Mouse (Mus musculus) midbrain, embryonic 11.5 days (tissue): ENCODE results near the gene Grk3. TPM values are rescaled to one million over a fixed set of nuclear protein-coding genes. Genes with fewer than 3 reads are reported as not detected.

Experiments used
- ATAC-seq: fragments of 200-750 bp; cut with Nextera tagmentation; 2 replicates; pipeline ENCODE4 v1.8.0; 2017; ENCODE audit warnings: moderate TSS enrichment, moderate library complexity; ENCODE audit not compliant: low FRiP score
- DNase-seq: peaks from one replicate; pipeline ENCODE4 v3.0.0; 2015; ENCODE audit warnings: low spot score; ENCODE audit errors: missing footprints
- H3K27ac ChIP-seq: fragments of 300-500 bp; sonication (generic); 2 replicates; pipeline ENCODE4 v1.5.1; 2014; ENCODE audit warnings: low read depth, low read length
- H3K27me3 ChIP-seq: fragments of 300-500 bp; sonication (generic); 2 replicates; pipeline ENCODE4 v1.6.1; 2014; ENCODE audit warnings: mild to moderate bottlenecking, low read length, moderate library complexity, mixed read lengths; ENCODE audit not compliant: control insufficient read depth, insufficient read depth
- H3K36me3 ChIP-seq: fragments of 300-500 bp; sonication (generic); 2 replicates; pipeline ENCODE4 v1.6.1; 2014; ENCODE audit warnings: mild to moderate bottlenecking, low read length, moderate library complexity, mixed read lengths; ENCODE audit not compliant: control insufficient read depth, insufficient read depth
- H3K4me1 ChIP-seq: fragments of 300-500 bp; sonication (generic); 2 replicates; pipeline ENCODE4 v1.6.1; 2014; ENCODE audit warnings: low read length; ENCODE audit not compliant: control insufficient read depth, insufficient read depth
- H3K4me2 ChIP-seq: fragments of 300-500 bp; sonication (generic); 2 replicates; pipeline ENCODE4 v1.6.1; 2014; ENCODE audit warnings: mild to moderate bottlenecking, moderate library complexity
- H3K4me3 ChIP-seq: fragments of 300-500 bp; sonication (generic); 2 replicates; pipeline ENCODE4 v1.5.1; 2014; ENCODE audit warnings: low read depth, low read length
- H3K9ac ChIP-seq: fragments of 300-500 bp; sonication (generic); 2 replicates; pipeline ENCODE4 v1.6.1; 2014; ENCODE audit warnings: low read length
- H3K9me3 ChIP-seq: fragments of 300-500 bp; sonication (generic); 2 replicates; pipeline ENCODE4 v1.6.1; 2016; ENCODE audit warnings: low read length; ENCODE audit not compliant: control insufficient read depth
- WGBS: fragments of 180-500 bp; shearing (Covaris S2); extraction: QIAGEN DNeasy Blood & Tissue Kit; methylation state at CpG from one replicate; pipeline ENCODE4 v1.1.7; 2014; 5-methylcytosine and 5-hydroxymethylcytosine counted together
- polyA plus RNA-seq: library from polyadenylated mRNA; unstranded; fragments of >200 nt; fragmentation: Nextera tagmentation; extraction: Ambion mirVana; gene quantifications from 2 replicates; pipeline ENCODE4 v1.2.1, GENCODE M21; 2014

Gene Grk3
- polyA plus RNA-seq, 1 experiment from 2014 or later: 4.6 TPM

DNA sequence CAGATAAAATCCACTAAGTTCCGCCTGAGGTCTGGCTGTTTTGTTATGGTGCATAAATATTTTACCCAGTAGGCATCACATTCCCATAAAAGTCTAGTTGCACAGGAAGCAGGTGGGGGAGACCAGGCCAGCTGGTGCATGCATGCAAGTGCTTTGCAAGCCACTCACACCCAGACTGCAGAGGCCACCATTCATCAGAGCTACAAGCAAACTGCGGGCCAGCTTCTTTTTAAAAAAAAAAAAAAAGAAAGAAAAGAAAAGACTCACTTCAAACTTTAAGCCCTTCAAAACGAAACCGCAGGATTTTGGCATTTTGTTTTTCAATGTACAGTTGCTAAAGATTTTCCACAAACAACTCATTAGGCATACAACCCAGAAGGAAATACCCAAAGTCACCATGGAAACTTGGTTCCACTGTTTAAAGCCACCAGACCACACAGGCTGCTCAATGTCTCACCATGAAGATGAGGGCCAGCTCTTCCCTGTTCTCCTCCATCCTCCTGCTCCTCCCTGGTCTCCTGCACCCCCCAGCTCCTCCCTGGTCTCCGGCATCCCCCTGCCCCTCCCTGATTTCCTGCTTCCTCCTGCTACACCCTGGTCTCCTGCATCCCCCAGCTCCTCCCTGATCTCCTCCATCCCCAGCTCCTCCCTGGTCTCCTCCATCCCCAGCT, 17.9 kb downstream of the Grk3 start:
- Histone ChIP-seq H3K4me3 (no peak overlapping the region), H3K36me3 (no peaks in the 10 kb centered on the region), H3K27ac (no peak overlapping the region), H3K4me1 (peaks cover 3% of the 10 kb centered on the region; the same call in 1 of the 2 replicates), H3K9ac (no peak overlapping the region), H3K4me2 (no peak overlapping the region), H3K27me3 (no peaks in the 10 kb centered on the region), H3K9me3 (no peaks in the 10 kb centered on the region)
- no peak for ATAC-seq
- DNase-seq: no peak
- WGBS: 54% methylated on average over 5 of the region's 5 CpGs

DNA sequence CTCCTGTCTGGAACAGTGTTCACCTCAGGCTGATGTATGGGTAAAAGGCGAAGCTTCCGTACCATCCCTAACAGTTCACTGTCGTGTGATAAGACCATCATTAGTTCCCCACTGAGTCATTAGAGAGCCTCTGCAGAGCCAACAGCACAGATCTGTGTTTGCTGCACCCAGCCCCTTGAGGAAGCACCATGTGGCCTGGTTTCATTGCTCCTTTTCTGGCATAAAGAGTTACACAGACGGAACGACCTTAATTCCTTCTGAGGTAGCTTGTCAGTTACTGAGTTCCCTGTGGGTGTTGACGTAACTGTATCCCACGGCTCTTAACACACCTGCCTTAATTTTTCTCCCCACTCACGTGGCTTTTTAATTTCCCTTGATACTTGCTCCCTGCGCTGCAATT, 24.3 kb downstream of the Grk3 start:
- H3K4me3 ChIP-seq: no peak overlapping the region
- no peak overlapping the region for H3K4me2 ChIP-seq
- no peaks in the 10 kb centered on the region for H3K27me3 ChIP-seq
- H3K9ac ChIP-seq: no peak overlapping the region
- no peak for ATAC-seq
- no peaks in the 10 kb centered on the region for H3K4me1 ChIP-seq
- no peak overlapping the region for H3K27ac ChIP-seq
- no peak for DNase-seq
- WGBS: 86% methylated on average over 9 of the region's 9 CpGs
- no peaks in the 10 kb centered on the region for H3K36me3 ChIP-seq
- no peaks in the 10 kb centered on the region for H3K9me3 ChIP-seq

DNA sequence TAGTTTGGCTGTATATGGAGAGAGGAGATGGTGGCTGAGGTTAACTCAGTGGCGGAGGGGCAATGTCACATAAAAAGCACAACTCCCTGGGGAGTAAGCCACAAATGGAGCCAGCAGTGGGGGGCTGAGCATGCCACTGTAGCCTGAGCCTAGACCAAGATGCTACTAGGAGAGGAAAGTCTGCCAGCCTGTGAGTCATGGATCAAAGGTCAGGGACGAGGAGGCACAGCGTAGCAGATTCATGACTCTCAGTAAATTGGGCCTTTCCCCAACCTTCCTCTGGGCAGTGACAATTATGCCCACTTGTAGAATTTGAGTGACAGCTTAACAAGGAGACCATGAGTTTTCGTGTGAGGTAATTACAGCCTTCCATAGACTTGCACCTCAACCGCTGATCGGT, 33.7 kb downstream of the Grk3 start:
- DNase-seq: no peak
- 40% methylated on average over 6 of the region's 6 CpGs for WGBS
- Histone ChIP-seq H3K4me1 (peaks cover 8% of the 10 kb centered on the region), H3K4me3 (no peak overlapping the region), H3K4me2 (no peak overlapping the region), H3K27me3 (no peaks in the 10 kb centered on the region), H3K36me3 (no peaks in the 10 kb centered on the region), H3K9ac (no peak overlapping the region), H3K9me3 (no peaks in the 10 kb centered on the region), H3K27ac (no peak overlapping the region)
- ATAC-seq: no peak

- H3K36me3 ChIP-seq: no peaks in the 10 kb centered on the region
- no peak overlapping the region for H3K4me3 ChIP-seq
- 87% methylated on average over 7 of the region's 7 CpGs for WGBS
- peaks cover 8% of the 10 kb centered on the region for H3K4me1 ChIP-seq
- no peak overlapping the region for H3K4me2 ChIP-seq
- no peak for ATAC-seq
- no peak overlapping the region for H3K27ac ChIP-seq
- no peak for DNase-seq
- no peaks in the 10 kb centered on the region for H3K9me3 ChIP-seq
- no peak overlapping the region for H3K9ac ChIP-seq
- H3K27me3 ChIP-seq: no peaks in the 10 kb centered on the region
These were observed 35.9 kb downstream of the Grk3 start for GRCm38 (mm10) chr5:112979710-112980109.

- Histone ChIP-seq H3K27ac (no peak overlapping the region), H3K9ac (no peak overlapping the region), H3K9me3 (no peaks in the 10 kb centered on the region), H3K36me3 (no peaks in the 10 kb centered on the region), H3K4me3 (no peak overlapping the region), H3K4me1 (peaks cover 8% of the 10 kb centered on the region), H3K4me2 (no peak overlapping the region), H3K27me3 (no peaks in the 10 kb centered on the region)
- no peak for ATAC-seq
- 91% methylated on average over 9 of the region's 9 CpGs for WGBS
- no peak for DNase-seq
These were observed 36.4 kb downstream of the Grk3 start for GRCm38 (mm10) chr5:112979195-112979594.

GRCm38 (mm10) chr5:112977089-112977488, 38.5 kb downstream of the Grk3 start:
- Histone ChIP-seq H3K4me2 (no peak overlapping the region), H3K9ac (no peak overlapping the region), H3K27me3 (no peaks in the 10 kb centered on the region), H3K4me1 (peaks cover 4% of the 10 kb centered on the region), H3K36me3 (no peaks in the 10 kb centered on the region; the same call in 1 of the 2 replicates), H3K4me3 (no peak overlapping the region), H3K9me3 (no peaks in the 10 kb centered on the region), H3K27ac (no peak overlapping the region)
- ATAC-seq: no peak
- DNase-seq: no peak
- WGBS: 85% methylated on average over 5 of the region's 5 CpGs

DNA sequence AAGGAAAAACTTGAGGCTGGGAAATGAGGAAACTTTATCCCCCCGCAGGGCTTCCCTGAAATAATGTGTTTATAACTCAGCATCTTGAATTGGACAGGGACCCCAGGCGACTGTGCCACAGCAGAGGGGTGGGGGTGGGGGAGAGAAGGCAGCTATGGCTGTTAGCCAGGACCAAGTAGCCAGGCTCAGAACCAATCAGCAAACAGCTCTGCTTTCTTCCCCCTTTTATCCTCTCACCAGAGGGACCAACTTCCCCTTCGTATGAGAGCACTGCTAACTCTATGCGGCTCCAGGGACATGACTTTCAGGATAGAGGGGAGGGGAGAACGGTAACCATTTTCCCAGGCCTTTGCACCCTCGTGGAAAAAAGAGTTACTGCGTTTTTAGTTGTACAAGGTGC, 42.0 kb downstream of the Grk3 start:
- 61% methylated on average over 7 of the region's 7 CpGs for WGBS
- no peak for DNase-seq
- Histone ChIP-seq H3K4me2 (no peak overlapping the region), H3K4me1 (no peaks in the 10 kb centered on the region), H3K27me3 (no peaks in the 10 kb centered on the region), H3K36me3 (no peaks in the 10 kb centered on the region; the same call in 1 of the 2 replicates), H3K9ac (no peak overlapping the region), H3K9me3 (no peaks in the 10 kb centered on the region), H3K4me3 (no peak overlapping the region), H3K27ac (no peak overlapping the region)
- no peak for ATAC-seq

- Histone ChIP-seq H3K36me3 (no peaks in the 10 kb centered on the region; the same call in 1 of the 2 replicates), H3K9me3 (no peaks in the 10 kb centered on the region), H3K27me3 (no peaks in the 10 kb centered on the region), H3K9ac (no peak overlapping the region), H3K27ac (no peak overlapping the region), H3K4me2 (no peak overlapping the region), H3K4me1 (no peaks in the 10 kb centered on the region), H3K4me3 (no peak overlapping the region)
- ATAC-seq (no peak), DNase-seq (no peak)
- WGBS: 85% methylated on average over 12 of the region's 12 CpGs
These were observed 43.3 kb downstream of the Grk3 start for GRCm38 (mm10) chr5:112972297-112972696.

DNA sequence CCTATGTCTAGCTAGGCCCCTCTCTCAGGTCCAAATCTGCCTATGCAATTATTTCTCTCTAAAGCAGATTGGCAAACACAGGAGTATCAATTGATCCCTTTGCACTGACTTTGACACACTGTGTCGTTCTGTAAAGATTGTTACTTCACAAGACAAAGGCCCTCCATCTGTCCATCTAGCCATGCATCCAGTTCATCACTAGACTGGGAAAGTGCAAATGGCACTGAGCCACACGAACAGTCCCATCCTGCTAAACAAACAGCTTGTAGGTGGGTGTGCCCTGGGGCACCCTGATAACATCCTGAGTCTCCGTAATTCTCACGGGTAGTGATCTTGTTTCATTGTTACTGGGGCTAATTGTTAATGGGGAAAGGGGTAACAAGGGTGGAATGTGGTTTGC, 52.1 kb downstream of the Grk3 start:
- Histone ChIP-seq H3K27me3 (no peaks in the 10 kb centered on the region), H3K9me3 (no peaks in the 10 kb centered on the region), H3K36me3 (no peaks in the 10 kb centered on the region), H3K4me2 (no peak overlapping the region), H3K4me1 (peaks cover 9% of the 10 kb centered on the region), H3K27ac (no peak overlapping the region), H3K9ac (no peak overlapping the region), H3K4me3 (no peak overlapping the region)
- ATAC-seq: no peak
- DNase-seq: no peak
- 65% methylated on average over 4 of the region's 4 CpGs for WGBS
